Mouse (Mus musculus) stomach, embryonic 16.5 days (tissue): ENCODE measurements around the gene St5. TPM values are rescaled to one million over a fixed set of nuclear protein-coding genes. Genes with fewer than 3 reads are reported as not detected.
A peak's percentile ranks its signal among the peaks of the same experiment; 100 is the strongest.

ENCODE experiments used
- ATAC-seq: fragments of 200-750 bp; cut with Nextera tagmentation; 2 replicates; pipeline ENCODE4 v1.8.0; 2017; ENCODE audit warnings: moderate number of reproducible peaks, moderate TSS enrichment; ENCODE audit not compliant: insufficient read depth, low FRiP score
- H3K27ac ChIP-seq: fragments of 300-500 bp; sonication (generic); 2 replicates; pipeline ENCODE4 v1.5.1; 2014; ENCODE audit warnings: low read length
- H3K27me3 ChIP-seq: fragments of 300-500 bp; sonication (generic); 2 replicates; pipeline ENCODE4 v1.6.1; 2014; ENCODE audit warnings: low read length, control low read depth, mixed read lengths; ENCODE audit not compliant: control insufficient read depth, insufficient read depth
- H3K36me3 ChIP-seq: fragments of 300-500 bp; sonication (generic); 2 replicates; pipeline ENCODE4 v1.6.1; 2014; ENCODE audit warnings: low read length; ENCODE audit not compliant: control insufficient read depth, insufficient read depth
- H3K4me1 ChIP-seq: fragments of 300-500 bp; sonication (generic); 2 replicates; pipeline ENCODE4 v1.6.1; 2014; ENCODE audit warnings: low read length, control low read depth, mixed read lengths; ENCODE audit not compliant: control insufficient read depth, insufficient read depth
- H3K4me2 ChIP-seq: fragments of 300-500 bp; sonication (generic); 2 replicates; pipeline ENCODE4 v1.6.1; 2014; ENCODE audit warnings: low read depth, low read length, mixed read lengths
- H3K4me3 ChIP-seq: fragments of 300-500 bp; sonication (generic); replicated peaks from 2 replicates; pipeline ENCODE4 v1.5.1; 2014; ENCODE audit warnings: mild to moderate bottlenecking, low read length
- H3K9ac ChIP-seq: fragments of 300-500 bp; sonication (generic); 2 replicates; pipeline ENCODE4 v1.6.1; 2014; ENCODE audit warnings: low read length
- H3K9me3 ChIP-seq: fragments of 300-500 bp; sonication (generic); replicated peaks from 2 replicates; pipeline ENCODE4 v1.6.1; 2016; ENCODE audit warnings: low read length, control low read depth; ENCODE audit not compliant: control insufficient read depth
- WGBS: fragments of 180-500 bp; shearing (Covaris S2); extraction: QIAGEN DNeasy Blood & Tissue Kit; methylation state at CpG from one replicate; pipeline ENCODE4 v1.1.7; 2014; 5-methylcytosine and 5-hydroxymethylcytosine counted together
- polyA plus RNA-seq: library from polyadenylated mRNA; unstranded; fragments of >200 nt; fragmentation: Nextera tagmentation; extraction: Ambion mirVana; gene quantifications from 2 replicates; pipeline ENCODE4 v1.2.1, GENCODE M21; 2015

The St5 gene
- polyA plus RNA-seq, 1 experiment from 2014 or later = 64.0 TPM

DNA sequence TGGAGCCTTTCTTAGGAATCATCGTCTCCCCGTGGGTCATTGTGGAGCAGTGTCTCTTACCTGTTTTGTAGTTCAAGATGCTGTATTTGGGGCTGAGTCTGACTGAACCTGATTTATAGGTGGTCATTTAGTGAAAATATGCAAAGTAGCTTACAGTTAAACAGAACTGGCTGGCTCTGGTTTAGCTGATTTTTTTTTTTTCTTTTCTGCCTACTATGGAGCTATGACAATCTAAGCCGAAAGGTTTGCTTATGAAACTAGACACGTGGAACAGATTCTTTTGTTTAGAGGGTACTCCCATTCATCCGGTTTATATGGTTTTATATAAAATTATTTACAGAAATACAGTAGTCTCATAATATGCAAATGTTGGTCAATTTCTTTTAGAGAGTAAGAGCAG, 28.2 kb upstream of the St5 start, which contains the start of gene Ascl3:
Gene Ascl3, minus strand, starts transcription at position 101 of the 400 bp plus-strand sequence.
- WGBS = 87% methylated on average over 5 of the region's 5 CpGs
- no peak for ATAC-seq
- H3K4me1 ChIP-seq = peaks cover 9% of the 10 kb centered on the region; the same call in 1 of the 2 replicates
- H3K4me2 ChIP-seq = no peak within 1 kb of the TSS
- no peak within 1 kb of the TSS for H3K4me3 ChIP-seq
- peak within 1 kb of the TSS; percentile 68 for H3K27ac ChIP-seq
- H3K9me3 ChIP-seq = no peaks in the 10 kb centered on the region
- H3K36me3 ChIP-seq = no peaks in the 10 kb centered on the region
- no peak within 1 kb of the TSS for H3K9ac ChIP-seq
- H3K27me3 ChIP-seq = no peaks in the 10 kb centered on the region

DNA sequence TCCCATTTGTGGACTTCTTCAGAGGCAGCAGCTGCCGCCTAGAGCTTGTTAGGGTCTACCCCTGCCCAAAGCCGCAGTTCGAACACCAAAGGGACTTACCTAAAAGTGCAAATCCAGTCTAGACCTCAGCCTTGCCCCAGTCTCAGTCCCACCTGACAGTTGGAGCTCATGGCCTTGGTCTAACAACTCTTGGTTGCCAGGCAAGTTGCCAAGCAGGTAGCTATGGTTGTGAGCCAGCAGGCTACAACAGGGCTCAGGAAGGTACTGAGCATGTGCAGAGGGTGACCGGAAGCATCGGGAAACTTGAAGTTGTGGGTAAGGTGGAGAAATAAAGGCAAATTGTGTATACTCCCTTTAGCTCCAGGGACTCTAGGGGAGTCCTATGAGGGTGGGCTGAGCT, 20.3 kb upstream of the St5 start, which contains the start of gene BC051019:
Gene BC051019, minus strand, starts transcription at position 154 of the 400 bp plus-strand sequence.
- Histone ChIP-seq H3K9me3 (no peaks in the 10 kb centered on the region), H3K4me3 (no peak within 1 kb of the TSS), H3K4me2 (no peak within 1 kb of the TSS), H3K36me3 (no peaks in the 10 kb centered on the region), H3K9ac (peak within 1 kb of the TSS; percentile 20; the same call in 1 of the 2 replicates), H3K27me3 (no peaks in the 10 kb centered on the region), H3K27ac (no peak within 1 kb of the TSS), H3K4me1 (no peaks in the 10 kb centered on the region)
- no peak for ATAC-seq
- 91% methylated on average over 5 of the region's 5 CpGs for WGBS

DNA sequence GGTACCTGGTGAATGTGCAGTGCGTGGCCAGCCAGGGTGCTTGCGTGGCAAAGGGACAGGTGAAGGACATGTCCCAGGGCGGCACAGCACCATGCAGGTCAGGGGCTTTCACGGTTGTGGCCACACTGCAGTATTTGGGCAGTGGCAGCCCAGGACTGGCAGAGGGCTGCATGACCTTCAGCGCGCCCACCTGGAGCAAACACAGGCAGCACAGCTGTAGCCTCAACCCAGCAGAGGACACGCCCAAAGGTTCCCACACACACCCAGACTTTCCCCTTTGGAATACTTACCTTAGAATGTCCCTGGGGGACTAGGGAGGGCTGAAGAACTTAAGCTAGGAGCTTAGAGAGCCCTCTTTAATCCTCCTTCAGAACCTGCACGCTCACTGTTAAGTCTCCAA, 19.7 kb upstream of the St5 start:
- Histone ChIP-seq H3K36me3 (no peaks in the 10 kb centered on the region), H3K4me3 (no peak overlapping the region), H3K9me3 (no peaks in the 10 kb centered on the region), H3K27me3 (no peaks in the 10 kb centered on the region), H3K4me1 (no peaks in the 10 kb centered on the region), H3K9ac (no peak overlapping the region), H3K27ac (no peak overlapping the region), H3K4me2 (no peak overlapping the region)
- 76% methylated on average over 8 of the region's 8 CpGs for WGBS
- peak; percentile 63; the same call in 1 of the 2 replicates for ATAC-seq

DNA sequence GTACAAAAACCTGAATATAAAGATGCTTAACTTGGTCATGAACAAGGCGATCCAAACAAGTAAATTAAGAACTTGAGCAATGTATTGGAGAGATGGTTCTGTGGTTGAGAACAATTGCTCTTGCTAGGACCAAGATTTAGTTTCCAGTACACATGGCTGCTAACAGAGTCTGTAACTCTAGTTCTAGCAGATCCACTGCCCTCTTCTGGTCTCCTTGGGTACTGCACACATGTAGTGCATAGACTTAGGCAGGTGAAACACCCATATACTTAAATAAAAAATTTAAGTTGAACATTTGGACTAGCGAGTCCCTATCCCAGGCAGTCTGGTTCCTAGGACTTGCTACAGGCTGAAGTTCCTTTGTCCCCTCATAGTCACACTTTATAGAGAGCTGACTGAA, 19.2 kb upstream of the St5 start:
- no peak overlapping the region for H3K4me3 ChIP-seq
- ATAC-seq = no peak
- H3K4me2 ChIP-seq = no peak overlapping the region
- H3K4me1 ChIP-seq = no peaks in the 10 kb centered on the region
- H3K9me3 ChIP-seq = no peaks in the 10 kb centered on the region
- H3K27ac ChIP-seq = no peak overlapping the region
- no peak overlapping the region for H3K9ac ChIP-seq
- no peaks in the 10 kb centered on the region for H3K36me3 ChIP-seq
- H3K27me3 ChIP-seq = no peaks in the 10 kb centered on the region
- WGBS = over 99% methylated on average over 2 of the region's 2 CpGs

DNA sequence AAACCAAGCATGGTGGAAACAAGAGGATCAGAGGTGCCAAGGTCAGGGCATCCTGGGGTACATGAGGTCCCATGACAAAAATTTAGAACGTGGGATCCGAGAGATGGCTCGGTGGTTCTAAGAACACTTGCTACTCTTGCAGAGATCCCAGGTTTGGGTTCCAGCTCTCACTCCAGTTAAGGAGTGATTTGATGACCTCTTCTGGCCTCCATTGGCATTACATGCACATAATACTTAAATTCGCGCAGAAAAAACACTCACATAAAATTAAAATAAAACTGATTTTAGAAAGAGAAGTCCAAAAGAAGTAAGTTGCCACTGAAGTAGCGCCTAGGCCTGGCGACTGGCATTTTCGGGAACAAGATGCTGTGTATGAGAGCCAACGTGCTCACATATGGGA, 15.9 kb upstream of the St5 start:
- Histone ChIP-seq H3K27ac (no peak overlapping the region), H3K9ac (no peak overlapping the region), H3K9me3 (no peaks in the 10 kb centered on the region), H3K27me3 (no peaks in the 10 kb centered on the region), H3K36me3 (no peaks in the 10 kb centered on the region), H3K4me2 (no peak overlapping the region), H3K4me3 (no peak overlapping the region), H3K4me1 (no peaks in the 10 kb centered on the region)
- WGBS = 66% methylated on average over 9 of the region's 9 CpGs
- ATAC-seq = no peak

DNA sequence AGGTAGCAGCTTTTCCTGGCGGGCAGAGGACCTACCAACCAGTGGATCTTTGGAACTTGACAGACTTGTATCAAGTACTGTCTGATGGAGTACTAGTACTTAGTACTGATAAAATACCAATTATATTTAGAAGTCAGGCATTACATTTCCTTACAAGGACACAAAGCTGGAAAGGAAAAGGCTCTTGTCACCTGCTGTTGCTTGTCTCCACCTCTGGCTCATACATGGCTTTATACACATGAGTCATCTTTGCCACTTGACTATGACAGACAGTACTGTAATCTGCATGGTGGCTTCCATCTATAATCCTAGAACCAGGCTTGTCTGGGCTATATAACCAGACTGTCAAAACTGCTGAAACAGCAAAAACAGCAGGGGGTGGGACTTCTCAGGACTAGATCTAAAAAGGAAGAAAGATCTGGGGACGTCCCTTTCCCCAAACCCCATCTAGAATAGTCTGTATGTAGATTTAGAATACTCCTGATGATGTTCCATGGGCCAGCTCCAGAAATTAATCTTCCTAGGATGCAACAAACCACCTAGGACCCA, 10.1 kb upstream of the St5 start:
- WGBS = 88% methylated on average over 2 of the region's 2 CpGs
- no peak for ATAC-seq
- Histone ChIP-seq H3K36me3 (peaks cover 3% of the 10 kb centered on the region; the same call in 1 of the 2 replicates), H3K9me3 (no peaks in the 10 kb centered on the region), H3K4me1 (peaks cover 4% of the 10 kb centered on the region), H3K4me2 (no peak overlapping the region), H3K4me3 (no peak overlapping the region), H3K27ac (no peak overlapping the region), H3K27me3 (no peaks in the 10 kb centered on the region), H3K9ac (no peak overlapping the region)

DNA sequence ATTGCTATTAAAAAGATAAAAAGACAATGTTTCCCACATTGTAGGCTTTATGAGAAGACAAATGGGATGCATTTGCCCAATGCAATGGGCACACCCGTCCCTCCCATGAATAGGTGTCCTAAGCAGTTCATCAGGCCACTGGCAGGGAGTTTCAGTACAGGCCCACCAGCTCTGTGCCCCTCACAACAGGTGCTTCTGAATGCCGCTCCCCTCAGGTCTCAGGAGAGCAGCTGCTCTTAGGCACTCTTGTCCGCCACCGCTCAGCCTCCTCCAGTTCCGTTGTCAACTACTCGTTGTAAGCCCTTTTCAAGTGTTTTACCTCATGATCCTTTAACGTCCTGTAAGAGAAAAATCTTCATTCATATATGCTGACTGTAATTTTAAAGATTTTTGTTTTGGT, 8.8 kb upstream of the St5 start:
- Histone ChIP-seq H3K36me3 (peaks cover 7% of the 10 kb centered on the region; the same call in 1 of the 2 replicates), H3K27me3 (no peaks in the 10 kb centered on the region), H3K4me3 (no peak overlapping the region), H3K9ac (no peak overlapping the region), H3K9me3 (no peaks in the 10 kb centered on the region), H3K4me1 (peaks cover 10% of the 10 kb centered on the region), H3K4me2 (no peak overlapping the region), H3K27ac (no peak overlapping the region)
- ATAC-seq = no peak
- WGBS = 91% methylated on average over 7 of the region's 7 CpGs

DNA sequence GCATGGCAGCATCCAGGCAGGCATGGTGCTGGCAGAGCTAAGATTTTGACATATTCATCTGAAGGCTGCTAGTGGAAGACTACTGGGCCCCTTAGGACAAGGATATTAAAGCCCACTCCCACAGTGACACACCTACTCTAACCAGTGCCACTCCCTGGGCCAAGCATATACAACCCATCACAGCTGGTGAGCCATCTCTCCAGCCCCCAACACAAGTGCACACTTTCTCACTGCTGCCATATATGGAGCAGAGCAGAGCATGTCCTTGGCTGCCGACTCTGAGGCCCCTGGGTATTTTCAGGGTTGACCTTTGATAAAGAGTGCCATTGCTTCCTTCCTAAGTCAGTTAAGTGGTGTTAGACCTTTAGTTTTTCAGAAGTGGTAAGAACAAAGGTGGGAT, 6.7 kb upstream of the St5 start:
- H3K4me3 ChIP-seq = no peak overlapping the region
- no peak overlapping the region for H3K9ac ChIP-seq
- no peaks in the 10 kb centered on the region for H3K27me3 ChIP-seq
- no peak for ATAC-seq
- no peaks in the 10 kb centered on the region for H3K9me3 ChIP-seq
- 47% methylated on average over 1 of the region's 1 CpGs for WGBS
- no peak overlapping the region for H3K4me2 ChIP-seq
- H3K27ac ChIP-seq = no peak overlapping the region; the same call in 1 of the 2 replicates
- peaks cover 7% of the 10 kb centered on the region; the same call in 1 of the 2 replicates for H3K36me3 ChIP-seq
- peaks cover 18% of the 10 kb centered on the region for H3K4me1 ChIP-seq

DNA sequence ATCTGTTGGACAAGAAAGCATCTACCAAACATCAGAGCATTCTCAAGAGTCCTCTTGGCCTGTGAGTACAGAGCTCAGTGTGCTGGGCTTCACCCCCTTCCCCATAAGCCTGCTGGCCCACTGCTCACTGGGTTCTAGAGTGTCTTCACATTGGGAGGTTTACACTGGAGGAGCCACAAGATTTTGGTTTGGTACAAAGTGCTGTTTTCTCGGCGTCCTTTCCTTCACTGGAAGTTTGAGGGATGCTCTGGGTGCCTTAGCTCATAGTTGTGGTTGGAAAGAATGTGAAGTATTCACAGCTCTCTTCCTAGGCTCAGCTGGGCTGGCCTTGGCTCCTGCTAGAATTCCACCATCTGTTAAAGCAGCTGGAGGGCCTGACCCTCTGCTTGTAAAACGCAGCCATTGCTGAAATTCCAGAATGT, 5.6 kb upstream of the St5 start:
- ATAC-seq = peak; percentile 42; the same call in 1 of the 2 replicates
- peaks cover 7% of the 10 kb centered on the region; the same call in 1 of the 2 replicates for H3K36me3 ChIP-seq
- no peak overlapping the region for H3K9ac ChIP-seq
- H3K27ac ChIP-seq = peak overlapping the region; percentile 74
- peaks cover 26% of the 10 kb centered on the region for H3K4me1 ChIP-seq
- no peaks in the 10 kb centered on the region for H3K27me3 ChIP-seq
- H3K4me2 ChIP-seq = no peak overlapping the region
- 20% methylated on average over 3 of the region's 3 CpGs for WGBS
- no peaks in the 10 kb centered on the region for H3K9me3 ChIP-seq
- H3K4me3 ChIP-seq = no peak overlapping the region
